Mouse (Mus musculus) hindbrain, postnatal 0 days (tissue): ENCODE data around the gene Gm1043. TPM values are rescaled to one million over a fixed set of nuclear protein-coding genes. Genes with fewer than 3 reads are reported as not detected.
A peak's percentile ranks its signal among the peaks of the same experiment; 100 is the strongest.

Experiments
- ATAC-seq: fragments of 200-750 bp; cut with Nextera tagmentation; 2 replicates; pipeline ENCODE4 v1.8.0; 2017; ENCODE audit warnings: mild to moderate bottlenecking, moderate TSS enrichment, moderate library complexity
- DNase-seq: peaks from one replicate; pipeline ENCODE4 v3.0.0-alpha.2; 2015; ENCODE audit warnings: low spot score
- H3K27ac ChIP-seq: fragments of 300-500 bp; sonication (generic); 2 replicates; pipeline ENCODE4 v1.5.1; 2014; ENCODE audit warnings: mild to moderate bottlenecking
- H3K27me3 ChIP-seq: fragments of 300-500 bp; sonication (generic); 2 replicates; pipeline ENCODE4 v1.6.1; 2014; ENCODE audit warnings: low read length, mixed read lengths; ENCODE audit not compliant: insufficient read depth
- H3K36me3 ChIP-seq: fragments of 300-500 bp; sonication (generic); 2 replicates; pipeline ENCODE4 v1.6.1; 2014; ENCODE audit warnings: low read length, mixed read lengths; ENCODE audit not compliant: insufficient read depth
- H3K4me1 ChIP-seq: fragments of 300-500 bp; sonication (generic); 2 replicates; pipeline ENCODE4 v1.6.1; 2014; ENCODE audit warnings: antibody characterized with exemption, low read length, mixed read lengths; ENCODE audit not compliant: insufficient read depth
- H3K4me2 ChIP-seq: fragments of 300-500 bp; sonication (generic); 2 replicates; pipeline ENCODE4 v1.6.1; 2014; ENCODE audit warnings: low read depth, mild to moderate bottlenecking, low read length, moderate library complexity, mixed read lengths
- H3K4me3 ChIP-seq: fragments of 300-500 bp; sonication (generic); 2 replicates; pipeline ENCODE4 v1.5.1; 2014; ENCODE audit warnings: low read length
- H3K9ac ChIP-seq: fragments of 300-500 bp; sonication (generic); replicated peaks from 2 replicates; pipeline ENCODE4 v1.6.1; 2014; ENCODE audit warnings: mild to moderate bottlenecking, low read length, moderate library complexity, mixed read lengths
- H3K9me3 ChIP-seq: fragments of 300-500 bp; sonication (generic); 2 replicates; pipeline ENCODE4 v1.6.1; 2016; ENCODE audit warnings: low read length, mixed read lengths
- CTCF ChIP-seq: IDR thresholded peaks from 2 replicates; pipeline ENCODE4 v1.5.1; 2016; ENCODE audit warnings: antibody characterized with exemption, control low read depth, low read depth
- WGBS: fragments of 180-500 bp; shearing (Covaris S2); extraction: QIAGEN DNeasy Blood & Tissue Kit; methylation state at CpG from one replicate; pipeline ENCODE4 v1.1.7; 2014; 5-methylcytosine and 5-hydroxymethylcytosine counted together
- polyA plus RNA-seq: library from polyadenylated mRNA; unstranded; fragments of >200 nt; fragmentation: Nextera tagmentation; extraction: Ambion mirVana; gene quantifications from 2 replicates; pipeline ENCODE4 v1.2.1, GENCODE M21; 2015
- total RNA-seq: library from RNA; depleted of rRNA; stranded (reverse); fragments of >200 nt; gene quantifications from 2 replicates; pipeline ENCODE4 v1.2.3, GENCODE M21; 2014; rRNA removed

Gm1043 gene
- total RNA-seq (17.4 and 20.0 TPM in 2 replicates), polyA plus RNA-seq (1.5 and 1.7 TPM in 2 replicates)

DNA sequence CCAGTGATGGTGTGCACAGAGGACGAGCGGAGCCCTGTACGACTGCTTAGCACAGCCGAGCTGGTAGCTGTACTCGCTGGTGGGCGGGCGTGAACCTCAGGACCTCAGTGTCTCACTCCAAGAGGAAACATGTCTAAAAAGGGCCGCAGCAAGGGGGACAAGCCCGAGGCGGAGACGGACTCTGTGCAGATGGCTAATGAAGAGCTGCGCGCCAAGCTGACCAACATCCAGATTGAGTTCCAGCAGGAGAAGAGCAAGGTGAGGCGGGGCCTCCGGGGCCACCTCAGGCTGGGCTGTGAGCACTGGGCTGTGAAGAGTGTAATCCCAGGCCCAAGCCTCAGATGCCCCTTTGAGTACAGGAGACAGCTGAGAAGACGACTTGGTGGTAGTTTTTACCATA, at the start of gene Gm1043:
Gene Gm1043, plus strand, starts transcription at position 130 of the 400 bp plus-strand sequence.
- 80% methylated on average over 16 of the region's 16 CpGs for WGBS
- ATAC-seq = no peak
- Histone ChIP-seq H3K9me3 (no peaks in the 10 kb centered on the region), H3K4me1 (0 out of 2 replicates have a peak, but pooled peaks cover 7% of the 10 kb centered on the region), H3K9ac (no peak within 1 kb of the TSS), H3K4me3 (no peak within 1 kb of the TSS), H3K27me3 (no peaks in the 10 kb centered on the region), H3K27ac (no peak within 1 kb of the TSS), H3K4me2 (no peak within 1 kb of the TSS), H3K36me3 (no peaks in the 10 kb centered on the region)
- no peak for TF ChIP-seq CTCF
- no peak for DNase-seq

DNA sequence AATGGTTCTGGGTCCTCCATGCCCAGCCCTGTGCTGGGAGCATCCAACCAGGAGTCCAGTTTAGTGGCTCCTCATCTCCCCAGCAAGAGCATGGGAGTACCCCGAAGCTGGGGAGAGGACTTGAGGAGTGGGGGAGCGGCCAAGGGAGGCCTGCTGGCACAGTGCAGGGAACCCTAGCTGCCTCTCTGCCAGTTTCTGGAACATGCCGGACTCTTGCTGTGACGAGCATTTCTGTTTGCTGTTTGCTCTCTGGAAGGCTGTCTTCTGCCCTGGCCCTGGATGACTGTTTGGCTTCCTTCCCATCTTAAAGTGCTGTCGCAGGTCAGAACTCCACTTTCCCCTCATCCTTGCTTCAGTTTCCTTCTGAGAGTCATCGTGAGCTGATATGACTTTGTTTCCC, 49.3 kb upstream of the Gm1043 start:
- no peak overlapping the region for H3K4me3 ChIP-seq
- no peak overlapping the region for H3K9ac ChIP-seq
- ATAC-seq (no peak), DNase-seq (peak; percentile 26)
- WGBS = 53% methylated on average over 6 of the region's 6 CpGs
- H3K27me3 ChIP-seq = no peaks in the 10 kb centered on the region
- no peak overlapping the region for H3K27ac ChIP-seq
- no peak overlapping the region for H3K4me2 ChIP-seq
- no peak for TF ChIP-seq CTCF
- peaks cover 6% of the 10 kb centered on the region; the same call in 1 of the 2 replicates for H3K4me1 ChIP-seq
- no peaks in the 10 kb centered on the region for H3K36me3 ChIP-seq
- H3K9me3 ChIP-seq = no peaks in the 10 kb centered on the region

DNA sequence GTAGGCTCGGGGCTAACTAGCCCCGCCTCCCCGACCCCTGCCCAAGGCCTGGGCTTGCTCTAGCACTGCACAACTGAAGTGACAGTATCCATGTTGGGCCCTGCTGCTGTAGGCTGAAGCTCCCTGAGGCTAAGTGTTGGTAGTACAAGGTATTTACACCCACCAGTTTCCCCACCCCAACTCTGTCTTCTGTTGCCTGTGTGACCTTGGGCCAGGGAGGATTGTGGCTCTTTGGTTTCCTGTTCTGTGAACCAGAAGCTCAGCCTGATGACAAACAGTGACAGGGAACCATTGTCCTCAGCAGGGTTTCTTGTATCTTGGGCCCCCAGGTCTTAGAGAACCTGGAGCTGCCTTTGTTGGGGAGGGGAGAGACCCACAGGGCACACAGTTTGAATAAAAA, 48.3 kb upstream of the Gm1043 start:
- Histone ChIP-seq H3K36me3 (no peaks in the 10 kb centered on the region), H3K4me1 (peaks cover 6% of the 10 kb centered on the region; the same call in 1 of the 2 replicates), H3K4me3 (no peak overlapping the region), H3K4me2 (no peak overlapping the region), H3K27me3 (no peaks in the 10 kb centered on the region), H3K9me3 (no peaks in the 10 kb centered on the region), H3K9ac (no peak overlapping the region), H3K27ac (no peak overlapping the region)
- 71% methylated on average over 3 of the region's 3 CpGs for WGBS
- no peak for TF ChIP-seq CTCF
- DNase-seq = no peak
- ATAC-seq = no peak

DNA sequence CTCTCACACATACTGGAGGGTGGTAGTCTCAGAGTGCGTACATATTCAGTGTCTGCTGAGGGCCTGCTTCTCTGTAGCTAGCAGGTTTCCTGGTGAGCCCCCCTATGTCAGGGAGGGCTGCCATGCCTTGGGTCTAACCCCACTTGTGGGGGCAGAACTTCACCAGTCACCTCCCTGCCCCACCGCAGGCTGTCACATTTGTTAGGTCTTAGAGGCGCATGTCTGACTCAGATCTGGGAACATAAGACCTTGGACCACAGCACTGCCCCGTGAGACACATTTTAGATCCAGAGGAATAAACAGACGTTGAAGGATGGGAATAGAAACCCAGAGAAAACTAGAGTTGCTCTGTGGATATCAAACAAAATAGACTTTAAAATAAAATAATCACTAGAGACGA, 45.3 kb upstream of the Gm1043 start:
- 75% methylated on average over 6 of the region's 6 CpGs for WGBS
- H3K27ac ChIP-seq = no peak overlapping the region
- H3K4me1 ChIP-seq = peaks cover 6% of the 10 kb centered on the region; the same call in 1 of the 2 replicates
- DNase-seq (no peak), ATAC-seq (no peak)
- no peak overlapping the region for H3K9ac ChIP-seq
- no peak overlapping the region for H3K4me2 ChIP-seq
- no peaks in the 10 kb centered on the region for H3K36me3 ChIP-seq
- no peaks in the 10 kb centered on the region for H3K9me3 ChIP-seq
- H3K27me3 ChIP-seq = no peaks in the 10 kb centered on the region
- no peak for TF ChIP-seq CTCF
- no peak overlapping the region for H3K4me3 ChIP-seq

DNA sequence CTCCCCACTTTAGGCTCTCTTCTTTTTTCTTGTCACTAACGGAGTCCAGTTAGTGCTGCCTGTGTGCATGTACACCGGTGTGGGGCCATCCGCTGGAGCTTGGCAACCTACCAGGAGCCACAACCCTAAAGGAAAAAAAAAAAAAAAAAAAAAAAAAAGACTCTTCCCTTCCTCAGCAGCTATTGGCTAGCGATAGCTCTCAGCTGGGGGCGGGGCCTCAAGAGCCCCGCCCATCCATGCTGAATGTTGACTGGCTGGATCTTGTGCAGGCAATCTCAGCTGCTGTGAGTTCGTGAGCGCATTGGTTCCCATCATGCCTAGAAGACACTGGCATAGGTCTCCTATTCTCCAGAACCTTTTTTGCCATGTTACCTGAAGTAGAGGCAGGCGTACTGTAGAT, 44.5 kb upstream of the Gm1043 start:
- Histone ChIP-seq H3K4me1 (0 out of 2 replicates have a peak, but pooled peaks cover 4% of the 10 kb centered on the region), H3K4me2 (no peak overlapping the region), H3K27me3 (no peaks in the 10 kb centered on the region), H3K4me3 (no peak overlapping the region), H3K36me3 (no peaks in the 10 kb centered on the region), H3K9ac (no peak overlapping the region), H3K27ac (no peak overlapping the region), H3K9me3 (no peaks in the 10 kb centered on the region)
- DNase-seq (peak; percentile 62), ATAC-seq (no peak)
- 16% methylated on average over 9 of the region's 9 CpGs for WGBS
- no peak for TF ChIP-seq CTCF

DNA sequence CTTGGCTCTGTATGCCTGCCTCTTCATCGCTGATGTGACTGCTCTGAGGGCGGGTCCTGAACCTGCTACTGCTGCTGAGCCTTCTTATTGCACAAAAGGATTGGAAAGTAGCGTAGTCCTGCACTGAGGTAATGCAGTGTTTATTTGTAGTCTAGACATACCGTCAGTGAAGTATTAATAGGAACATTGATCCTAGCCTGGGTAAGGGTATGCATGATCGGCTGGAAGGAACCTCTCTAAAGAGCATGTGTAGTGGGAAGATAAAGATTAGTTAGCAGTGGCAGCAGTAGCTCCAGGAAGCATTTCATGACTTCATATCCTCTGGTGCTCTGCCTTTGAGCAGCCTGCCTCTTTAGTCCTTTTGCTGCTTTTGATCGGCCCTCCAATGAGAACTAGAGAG, 43.5 kb upstream of the Gm1043 start:
- H3K27ac ChIP-seq = peak overlapping the region; percentile 5; the same call in 1 of the 2 replicates
- DNase-seq (no peak), ATAC-seq (no peak)
- no peak overlapping the region for H3K9ac ChIP-seq
- no peaks in the 10 kb centered on the region for H3K4me1 ChIP-seq
- H3K27me3 ChIP-seq = no peaks in the 10 kb centered on the region
- WGBS = 47% methylated on average over 6 of the region's 6 CpGs
- TF ChIP-seq CTCF = no peak
- H3K4me3 ChIP-seq = no peak overlapping the region
- H3K9me3 ChIP-seq = no peaks in the 10 kb centered on the region
- H3K4me2 ChIP-seq = no peak overlapping the region
- no peaks in the 10 kb centered on the region for H3K36me3 ChIP-seq

DNA sequence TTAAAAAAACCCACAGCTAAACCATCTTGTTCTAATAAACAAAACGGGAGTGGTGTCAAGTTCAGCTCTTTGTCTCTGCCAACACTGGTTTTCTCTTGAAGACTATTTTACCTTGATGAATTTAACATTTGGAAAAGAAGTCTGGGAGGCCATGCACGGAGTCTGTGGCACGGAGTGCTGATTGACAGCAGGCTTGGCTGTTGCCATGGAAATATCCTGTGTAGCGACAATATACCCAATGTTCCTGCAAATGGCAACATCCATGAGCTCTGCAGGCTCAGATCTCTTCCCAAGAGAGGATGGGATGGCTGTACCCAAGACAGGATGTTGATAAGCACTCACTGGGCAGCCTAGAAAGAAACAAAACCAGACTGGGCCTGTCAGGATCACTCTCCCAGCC, 42.2 kb upstream of the Gm1043 start:
- Histone ChIP-seq H3K27me3 (no peaks in the 10 kb centered on the region), H3K36me3 (no peaks in the 10 kb centered on the region), H3K9me3 (no peaks in the 10 kb centered on the region), H3K4me1 (no peaks in the 10 kb centered on the region), H3K4me3 (no peak overlapping the region), H3K4me2 (no peak overlapping the region), H3K9ac (no peak overlapping the region), H3K27ac (no peak overlapping the region)
- no peak for ATAC-seq
- 26% methylated on average over 4 of the region's 4 CpGs for WGBS
- TF ChIP-seq CTCF = no peak
- DNase-seq = no peak
